Mouse (Mus musculus): ENCODE data around the gene Wtap.
"Not testable (repeated sequence)": the region's sequence is repeated elsewhere in the genome, so short reads cannot be mapped to it uniquely, and the experiment has no call there.

The Wtap gene

DNA sequence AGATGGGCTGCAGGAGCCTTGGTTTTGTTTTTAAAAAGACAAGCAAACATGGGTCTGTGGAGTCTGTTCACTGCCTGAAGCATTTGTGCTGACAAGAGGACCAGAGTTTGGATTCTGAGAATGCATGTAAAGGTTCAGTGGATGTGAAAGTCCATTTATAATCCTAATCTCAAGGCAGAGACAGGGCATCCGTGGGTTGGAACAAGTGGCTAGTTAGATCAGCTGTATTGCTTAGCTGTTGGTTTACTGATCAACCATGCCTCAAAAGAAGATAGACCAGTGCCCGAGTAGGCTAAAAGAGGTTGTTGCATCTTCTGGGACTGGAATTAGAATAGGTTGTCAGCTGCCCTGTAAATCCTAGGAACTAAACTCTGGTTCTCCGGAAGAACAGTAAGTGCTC, 30.5 kb downstream of the Wtap start:
- DNase-seq (ENCODE audit: low read depth, low spot score) = no peak

- peak; percentile 79 for DNase-seq (ENCODE audit: low read depth, low spot score)
Measured at GRCm38 (mm10) chr17:12960331-12960873, 33.6 kb downstream of the Wtap start, which contains the start of gene Acat2. Acat2 (minus strand) TSS chr17:12960747.

DNA sequence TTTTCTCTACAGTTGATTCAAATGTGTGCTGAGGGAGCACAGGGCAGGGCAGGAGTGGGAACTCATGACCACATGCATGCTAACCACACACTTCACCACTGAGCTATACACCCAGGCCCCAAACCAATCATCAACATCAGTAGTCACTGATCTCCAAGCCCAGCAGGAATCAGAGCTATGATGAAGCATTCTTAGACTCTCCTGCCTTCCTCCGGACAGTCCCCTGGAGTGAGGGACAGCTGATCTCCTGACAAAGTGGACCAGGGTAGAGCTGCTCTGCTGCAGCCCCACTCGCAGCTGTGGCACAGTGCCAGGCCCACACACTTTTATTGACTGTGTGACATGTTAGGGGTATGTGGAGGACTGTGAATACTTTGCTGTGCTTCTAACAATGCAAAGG, 34.6 kb downstream of the Wtap start:
- not testable (repeated sequence) for DNase-seq (ENCODE audit: low read depth, low spot score)

GRCm38 (mm10) chr17:12956664-12957063, 37.3 kb downstream of the Wtap start:
- DNase-seq (ENCODE audit: low read depth, low spot score) = no peak

- DNase-seq (ENCODE audit: low read depth, low spot score) = no peak
Measured at GRCm38 (mm10) chr17:12949669-12950068, 44.3 kb downstream of the Wtap start.

DNA sequence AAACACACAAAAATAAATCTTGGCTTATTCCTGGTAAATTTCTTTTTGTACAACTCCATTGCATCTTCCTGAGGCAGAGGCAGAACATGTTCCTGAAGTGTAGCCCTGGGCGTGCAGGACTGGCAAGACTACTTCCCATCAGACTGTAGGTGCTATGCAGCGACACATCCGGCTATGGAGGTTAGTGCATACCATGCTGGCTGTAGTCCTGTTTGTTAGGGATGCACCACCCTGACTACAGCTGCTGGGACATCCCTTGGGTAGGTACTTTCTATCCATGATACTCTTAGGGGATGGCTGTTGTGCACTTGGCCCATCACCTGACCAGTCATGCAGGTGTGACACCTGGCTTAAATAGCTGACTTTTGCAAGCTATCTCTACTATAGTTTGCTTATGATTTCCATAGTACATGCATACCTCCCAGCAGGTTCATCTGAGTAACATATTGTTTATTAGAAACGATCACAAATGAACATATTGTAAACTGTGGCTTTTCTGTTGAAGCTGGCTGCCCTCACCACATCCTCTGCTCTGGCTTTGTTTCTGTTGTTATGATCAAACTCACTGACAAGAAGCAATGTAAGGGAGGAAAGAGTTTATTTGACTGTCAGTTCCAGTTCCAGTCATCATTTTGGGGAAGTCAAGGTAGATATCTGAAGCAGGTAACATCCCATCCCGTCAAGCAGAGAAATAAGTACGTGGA, 51.4 kb downstream of the Wtap start:
- DNase-seq (ENCODE audit: low read depth, low spot score) = no peak

GRCm38 (mm10) chr17:12941543-12942260, 52.3 kb downstream of the Wtap start:
- DNase-seq (ENCODE audit: low read depth, low spot score) = no peak

GRCm38 (mm10) chr17:12940151-12940805, 53.7 kb downstream of the Wtap start, which contains the start of gene Acat3:
Acat3 (minus strand) TSS chr17:12940600.
- no peak for DNase-seq (ENCODE audit: low read depth, low spot score)

DNA sequence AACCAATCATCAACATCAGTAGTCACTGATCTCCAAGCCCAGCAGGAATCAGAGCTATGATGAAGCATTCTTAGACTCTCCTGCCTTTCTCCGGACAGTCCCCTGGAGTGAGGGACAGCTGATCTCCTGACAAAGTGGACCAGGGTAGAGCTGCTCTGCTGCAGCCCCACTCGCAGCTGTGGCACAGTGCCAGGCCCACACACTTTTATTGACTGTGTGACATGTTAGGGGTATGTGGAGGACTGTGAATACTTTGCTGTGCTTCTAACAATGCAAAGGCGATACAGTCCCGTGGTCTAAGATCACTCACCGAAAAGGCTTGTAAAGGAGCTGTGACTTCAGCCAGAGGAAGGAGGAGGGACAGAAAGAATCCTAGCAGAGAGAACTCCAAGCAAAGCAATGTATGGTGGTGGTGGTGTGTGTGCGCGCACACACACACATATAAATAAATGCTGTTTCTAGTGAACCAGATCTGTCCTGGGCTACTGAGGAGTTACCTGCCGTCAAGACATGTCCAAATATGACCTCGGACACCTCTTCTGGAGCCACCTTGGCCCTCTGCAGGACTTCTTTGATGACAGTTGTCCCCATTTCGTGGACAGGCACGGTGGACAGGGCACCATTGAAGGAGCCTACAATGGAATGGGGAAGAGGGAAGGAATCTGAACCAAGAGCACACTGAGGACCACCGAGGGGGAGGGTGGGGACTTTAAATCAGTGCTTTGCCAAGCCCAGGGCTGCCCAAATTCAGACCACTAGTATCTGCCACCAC, 54.4 kb downstream of the Wtap start:
- not testable (repeated sequence) for DNase-seq (ENCODE audit: low read depth, low spot score)

GRCm38 (mm10) chr17:12938077-12938476, 55.9 kb downstream of the Wtap start:
- DNase-seq (ENCODE audit: low read depth, low spot score) = no peak

- no peak for DNase-seq (ENCODE audit: low read depth, low spot score)
Measured at GRCm38 (mm10) chr17:12937412-12937970, 56.5 kb downstream of the Wtap start.

- no peak for DNase-seq (ENCODE audit: low read depth, low spot score)
Measured at GRCm38 (mm10) chr17:12935719-12936118, 58.2 kb downstream of the Wtap start.

GRCm38 (mm10) chr17:12931576-12931975, 62.4 kb downstream of the Wtap start:
- DNase-seq (ENCODE audit: low read depth, low spot score) = not testable (repeated sequence)

- no peak for DNase-seq (ENCODE audit: low read depth, low spot score)
Measured at GRCm38 (mm10) chr17:12925703-12926180, 68.2 kb downstream of the Wtap start.

- no peak for DNase-seq (ENCODE audit: low read depth, low spot score)
Measured at GRCm38 (mm10) chr17:12925001-12925400, 69.0 kb downstream of the Wtap start.

- no peak for DNase-seq (ENCODE audit: low read depth, low spot score)
Measured at GRCm38 (mm10) chr17:12921073-12921472, 72.9 kb downstream of the Wtap start.
